Mouse (Mus musculus) forebrain, embryonic 10.5 days (tissue): ENCODE measurements around the gene Batf. TPM values are rescaled to one million over a fixed set of nuclear protein-coding genes. Genes with fewer than 3 reads are reported as not detected.

Experiments
- DNase-seq: peaks from one replicate; pipeline ENCODE4 v3.0.0-alpha.2; 2017; ENCODE audit warnings: low spot score; ENCODE audit errors: extremely low spot score
- H3K27ac ChIP-seq: fragments of 300-500 bp; sonication (generic); 2 replicates; pipeline ENCODE4 v1.5.1; 2016; ENCODE audit warnings: mild to moderate bottlenecking
- H3K27me3 ChIP-seq: fragments of 300-500 bp; sonication (generic); 2 replicates; pipeline ENCODE4 v1.6.1; 2016; ENCODE audit warnings: mild to moderate bottlenecking; ENCODE audit not compliant: poor library complexity, severe bottlenecking
- H3K36me3 ChIP-seq: fragments of 300-500 bp; sonication (generic); replicated peaks from 2 replicates; pipeline ENCODE4 v1.6.1; 2016; ENCODE audit warnings: mild to moderate bottlenecking, moderate library complexity
- H3K4me1 ChIP-seq: fragments of 300-500 bp; sonication (generic); 2 replicates; pipeline ENCODE4 v1.6.1; 2016
- H3K4me3 ChIP-seq: fragments of 300-500 bp; sonication (generic); 2 replicates; pipeline ENCODE4 v1.5.1; 2016; ENCODE audit warnings: mild to moderate bottlenecking, moderate library complexity
- H3K9me3 ChIP-seq: fragments of 300-500 bp; sonication (generic); 2 replicates; pipeline ENCODE4 v1.6.1; 2016; ENCODE audit warnings: mild to moderate bottlenecking, moderate library complexity
- WGBS: fragments of 180-500 bp; shearing (Covaris S2); methylation state at CpG from one replicate; pipeline ENCODE4 v1.1.7; 2016; 5-methylcytosine and 5-hydroxymethylcytosine counted together
- polyA plus RNA-seq: library from polyadenylated mRNA; unstranded; fragments of >200 nt; fragmentation: Nextera tagmentation; extraction: Ambion mirVana; gene quantifications from 2 replicates; pipeline ENCODE4 v1.2.1, GENCODE M21; 2016

Batf gene
- polyA plus RNA-seq, 1 experiment from 2014 or later, result 1.5 TPM

DNA sequence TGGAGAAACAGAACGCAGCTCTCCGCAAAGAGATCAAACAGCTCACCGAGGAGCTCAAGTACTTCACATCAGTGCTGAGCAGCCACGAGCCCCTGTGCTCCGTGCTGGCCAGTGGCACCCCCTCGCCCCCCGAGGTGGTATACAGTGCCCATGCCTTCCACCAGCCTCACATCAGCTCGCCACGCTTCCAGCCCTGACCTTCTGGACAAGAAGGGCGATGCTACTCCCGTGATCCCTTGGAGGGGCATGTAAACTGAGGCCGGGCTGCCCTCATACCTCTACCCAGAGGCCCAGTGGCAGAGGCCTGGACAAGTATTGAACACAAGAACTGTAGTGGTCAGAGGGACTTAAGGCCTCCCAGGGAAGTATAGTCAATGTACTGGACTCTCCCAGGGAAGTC, 22.1 kb downstream of the Batf start:
- peaks cover 35% of the 10 kb centered on the region for H3K27me3 ChIP-seq
- H3K36me3 ChIP-seq, result no peaks in the 10 kb centered on the region
- 89% methylated on average over 12 of the region's 12 CpGs for WGBS

GRCm38 (mm10) chr12:85710695-85711094, 24.2 kb downstream of the Batf start:
- Histone ChIP-seq H3K4me3 (no peak overlapping the region), H3K36me3 (no peaks in the 10 kb centered on the region), H3K27me3 (peaks cover 20% of the 10 kb centered on the region), H3K27ac (no peak overlapping the region), H3K4me1 (peaks cover 4% of the 10 kb centered on the region), H3K9me3 (no peaks in the 10 kb centered on the region)
- DNase-seq, result no peak
- 88% methylated on average over 7 of the region's 7 CpGs for WGBS

More for the DNA sequence above, 22.1 kb downstream of the Batf start:
- DNase-seq, result no peak
- Histone ChIP-seq H3K9me3 (no peaks in the 10 kb centered on the region), H3K4me3 (no peak overlapping the region), H3K4me1 (peaks cover 17% of the 10 kb centered on the region), H3K27ac (no peak overlapping the region)

GRCm38 (mm10) chr12:85712587-85712986, 26.1 kb downstream of the Batf start:
- DNase-seq, result no peak
- Histone ChIP-seq H3K27ac (no peak overlapping the region), H3K4me3 (no peak overlapping the region), H3K36me3 (no peaks in the 10 kb centered on the region), H3K9me3 (no peaks in the 10 kb centered on the region; the same call in 1 of the 2 replicates), H3K27me3 (peaks cover 1% of the 10 kb centered on the region), H3K4me1 (no peaks in the 10 kb centered on the region)
- WGBS, result 89% methylated on average over 2 of the region's 2 CpGs

GRCm38 (mm10) chr12:85714126-85714525, 27.7 kb downstream of the Batf start:
- WGBS, result 91% methylated on average over 5 of the region's 5 CpGs
- no peak overlapping the region for H3K4me3 ChIP-seq
- H3K27me3 ChIP-seq, result no peaks in the 10 kb centered on the region
- H3K27ac ChIP-seq, result no peak overlapping the region
- H3K36me3 ChIP-seq, result no peaks in the 10 kb centered on the region
- no peaks in the 10 kb centered on the region; the same call in 1 of the 2 replicates for H3K9me3 ChIP-seq
- DNase-seq, result no peak
- no peaks in the 10 kb centered on the region for H3K4me1 ChIP-seq

DNA sequence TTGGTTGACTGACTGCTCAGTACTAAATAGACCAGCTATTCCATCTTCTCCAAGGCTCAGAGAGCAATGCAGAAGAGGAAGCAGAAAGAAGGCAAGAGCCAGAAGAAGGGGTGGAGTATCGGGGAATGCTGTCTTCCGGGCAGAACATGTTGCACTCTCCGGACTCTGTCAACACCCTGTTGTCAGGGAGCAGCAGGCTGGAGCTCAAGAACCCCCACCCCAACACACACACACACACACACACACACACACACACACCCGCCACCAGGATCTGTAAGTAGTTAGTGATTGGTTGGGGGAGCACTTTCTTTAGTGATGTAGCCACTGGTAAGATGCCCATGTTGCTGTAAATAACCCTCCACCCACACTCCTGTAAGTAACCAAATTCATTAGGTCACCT, 38.8 kb downstream of the Batf start:
- Histone ChIP-seq H3K27me3 (no peaks in the 10 kb centered on the region), H3K36me3 (no peaks in the 10 kb centered on the region), H3K27ac (no peak overlapping the region), H3K4me1 (0 out of 2 replicates have a peak, but pooled peaks cover 5% of the 10 kb centered on the region), H3K9me3 (no peaks in the 10 kb centered on the region), H3K4me3 (no peak overlapping the region)
- 87% methylated on average over 4 of the region's 4 CpGs for WGBS
- no peak for DNase-seq

DNA sequence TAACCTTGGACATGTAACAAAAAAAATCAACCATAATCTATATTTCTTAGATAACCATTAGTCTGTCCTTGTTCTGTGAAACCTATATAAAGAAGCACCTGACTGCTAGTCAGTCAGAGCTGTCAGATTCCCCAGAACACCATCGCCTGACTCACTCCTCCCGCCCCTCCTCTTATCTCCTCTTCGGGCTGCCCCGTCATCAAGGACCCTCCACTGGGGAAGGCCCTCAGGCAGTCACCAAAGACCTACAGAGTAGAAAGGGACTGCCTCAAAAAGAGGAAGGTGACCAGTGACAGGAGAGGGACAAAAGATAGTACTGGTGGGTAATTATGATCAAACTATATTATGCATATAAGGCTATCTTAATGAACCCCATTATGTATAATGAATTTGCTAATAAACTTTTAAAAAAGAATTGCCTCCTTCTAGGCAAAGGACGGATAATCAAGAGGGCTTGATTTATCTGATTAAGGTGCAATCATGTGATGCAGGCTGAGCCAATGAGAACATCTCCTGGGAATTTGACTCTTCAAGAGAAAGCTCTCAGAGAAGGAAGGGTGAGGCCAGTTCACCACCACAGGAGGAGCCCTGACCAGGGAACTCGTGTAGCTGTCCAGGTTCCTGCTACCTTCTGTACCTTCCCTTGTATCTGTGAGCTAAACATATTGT, 40.4 kb downstream of the Batf start:
- no peaks in the 10 kb centered on the region for H3K27me3 ChIP-seq
- no peaks in the 10 kb centered on the region for H3K36me3 ChIP-seq
- H3K9me3 ChIP-seq, result no peaks in the 10 kb centered on the region
- WGBS, result 74% methylated on average over 6 of the region's 6 CpGs
- H3K4me1 ChIP-seq, result 0 out of 2 replicates have a peak, but pooled peaks cover 5% of the 10 kb centered on the region
- H3K27ac ChIP-seq, result no peak overlapping the region
- DNase-seq, result no peak
- no peak overlapping the region for H3K4me3 ChIP-seq

- no peak overlapping the region for H3K27ac ChIP-seq
- no peak for DNase-seq
- H3K27me3 ChIP-seq, result no peaks in the 10 kb centered on the region
- 85% methylated on average over 7 of the region's 7 CpGs for WGBS
- 0 out of 2 replicates have a peak, but pooled peaks cover 5% of the 10 kb centered on the region for H3K4me1 ChIP-seq
- H3K9me3 ChIP-seq, result no peaks in the 10 kb centered on the region
- no peak overlapping the region for H3K4me3 ChIP-seq
- H3K36me3 ChIP-seq, result no peaks in the 10 kb centered on the region
Observed at GRCm38 (mm10) chr12:85728181-85728580, 41.7 kb downstream of the Batf start.

DNA sequence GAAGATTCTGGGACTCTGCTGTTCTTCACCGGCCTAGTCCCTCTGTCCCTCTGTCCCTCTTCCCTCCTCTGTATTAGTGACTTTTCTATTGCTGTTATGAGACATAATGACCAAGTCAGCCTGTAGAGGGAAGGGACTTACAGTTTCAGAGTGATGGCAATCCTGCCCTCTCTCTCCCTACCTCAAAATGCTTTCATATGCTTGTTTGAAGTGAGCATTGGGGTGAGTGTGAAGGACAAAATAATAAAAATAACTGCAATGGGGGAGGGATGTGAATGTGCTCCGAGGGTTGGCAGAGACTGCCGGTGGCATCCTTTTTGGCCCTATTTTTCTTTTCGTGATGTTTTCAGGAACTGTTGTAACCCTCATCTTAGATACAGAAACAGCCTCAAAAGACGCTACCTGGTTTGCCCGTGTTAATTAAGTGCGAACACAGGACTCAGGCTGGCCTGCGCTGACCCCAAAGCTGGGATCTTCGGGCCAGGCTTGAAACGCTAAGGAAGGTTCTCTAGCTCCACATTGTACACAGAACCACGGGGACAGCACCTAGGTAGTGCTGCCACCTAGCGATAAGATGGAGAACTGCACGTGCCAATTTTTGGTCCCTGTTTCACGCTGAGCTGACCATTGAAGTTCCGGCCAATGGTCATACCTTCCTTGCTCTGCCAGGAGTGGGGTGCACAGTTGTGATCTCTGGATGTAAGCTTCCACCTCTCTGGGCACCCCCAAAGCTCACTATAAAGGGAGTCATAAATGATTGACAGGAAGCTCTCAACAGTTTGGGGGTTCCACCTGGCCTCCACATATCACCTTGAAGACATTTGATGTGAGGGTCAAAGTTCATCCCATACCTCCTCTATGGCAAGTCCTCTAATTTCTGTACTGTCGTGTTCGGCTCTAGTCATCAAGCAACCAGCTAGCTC, 42.8 kb downstream of the Batf start:
- Histone ChIP-seq H3K4me1 (0 out of 2 replicates have a peak, but pooled peaks cover 5% of the 10 kb centered on the region), H3K36me3 (no peaks in the 10 kb centered on the region), H3K27me3 (no peaks in the 10 kb centered on the region), H3K4me3 (no peak overlapping the region), H3K27ac (no peak overlapping the region), H3K9me3 (no peaks in the 10 kb centered on the region)
- WGBS, result 40% methylated on average over 17 of the region's 17 CpGs
- peak; percentile 58 for DNase-seq

- Histone ChIP-seq H3K27ac (no peak overlapping the region), H3K4me3 (no peak overlapping the region), H3K9me3 (no peaks in the 10 kb centered on the region), H3K4me1 (0 out of 2 replicates have a peak, but pooled peaks cover 5% of the 10 kb centered on the region), H3K36me3 (no peaks in the 10 kb centered on the region), H3K27me3 (no peaks in the 10 kb centered on the region)
- WGBS, result 80% methylated on average over 6 of the region's 6 CpGs
- no peak for DNase-seq
Observed at GRCm38 (mm10) chr12:85729945-85730290, 43.4 kb downstream of the Batf start.

DNA sequence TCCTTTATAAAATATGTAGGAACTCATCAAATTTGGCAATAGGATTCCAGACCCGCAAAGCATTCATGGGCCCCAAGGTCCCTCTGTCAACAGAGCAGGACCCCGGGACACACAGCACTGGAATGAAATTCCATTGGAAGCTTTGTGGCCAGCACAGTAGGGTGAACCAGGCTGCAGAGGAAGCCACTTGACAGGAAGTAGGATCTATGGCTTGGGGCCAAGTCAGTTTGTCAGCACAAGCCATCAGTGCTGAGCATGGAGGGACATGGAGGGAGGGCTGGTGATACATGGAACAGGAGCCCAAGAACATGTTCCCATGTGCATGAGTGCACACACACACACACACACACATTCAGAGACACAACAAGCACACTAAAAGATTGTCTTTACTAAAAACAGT, 49.7 kb downstream of the Batf start:
- 83% methylated on average over 2 of the region's 2 CpGs for WGBS
- Histone ChIP-seq H3K36me3 (no peaks in the 10 kb centered on the region), H3K27me3 (no peaks in the 10 kb centered on the region), H3K4me1 (no peaks in the 10 kb centered on the region), H3K27ac (no peak overlapping the region), H3K4me3 (no peak overlapping the region), H3K9me3 (no peaks in the 10 kb centered on the region)
- DNase-seq, result no peak

- Histone ChIP-seq H3K4me3 (no peak overlapping the region), H3K36me3 (no peaks in the 10 kb centered on the region), H3K27me3 (no peaks in the 10 kb centered on the region), H3K27ac (no peak overlapping the region), H3K4me1 (no peaks in the 10 kb centered on the region), H3K9me3 (no peaks in the 10 kb centered on the region)
- no peak for DNase-seq
- whole genome bisulfite sequencing, result 97% methylated on average over 3 of the region's 3 CpGs
Observed at GRCm38 (mm10) chr12:85736960-85737359, 50.5 kb downstream of the Batf start.

DNA sequence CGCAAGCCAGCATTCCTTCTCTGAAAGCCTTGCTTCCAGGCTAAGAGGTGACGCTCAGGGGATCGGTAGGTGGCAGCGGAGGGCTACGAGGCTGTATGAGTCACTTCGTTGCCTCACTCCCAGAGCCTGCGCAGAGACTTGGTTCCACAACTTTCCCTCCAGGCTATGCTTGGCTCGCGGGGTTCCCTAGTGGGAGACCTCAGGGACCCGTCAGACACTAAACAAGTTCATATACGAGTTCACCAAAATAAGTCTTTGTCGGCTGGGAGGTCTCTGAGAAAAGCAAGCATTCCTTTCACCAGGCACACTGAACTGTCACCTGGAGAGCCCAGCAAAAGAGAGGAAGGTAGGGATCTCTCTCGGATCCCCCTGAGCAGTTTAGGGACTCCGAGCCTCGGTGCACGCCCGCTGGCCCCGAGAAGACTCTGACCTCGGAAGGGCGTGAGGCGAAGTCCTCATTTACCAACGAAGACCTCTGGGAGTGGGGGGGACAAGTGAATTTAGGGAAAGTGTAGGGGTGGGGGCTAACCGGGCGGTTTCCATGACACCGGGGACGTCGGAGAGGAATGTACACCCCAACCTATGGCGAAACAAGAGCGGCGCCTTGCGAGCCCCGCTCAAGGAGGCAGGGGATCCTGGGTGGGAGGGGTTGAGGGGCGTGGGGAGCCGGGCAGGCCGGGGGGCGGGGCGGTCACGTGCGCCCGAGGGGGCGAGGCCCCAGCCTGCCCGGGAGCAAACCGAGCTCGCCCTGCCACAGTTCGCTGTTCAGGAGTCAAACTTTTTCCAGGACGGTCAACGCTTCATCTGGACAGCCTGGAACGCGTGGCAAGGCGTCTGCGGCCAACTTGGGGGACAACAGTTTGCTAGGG, 59.6 kb downstream of the Batf start, which contains the start of gene Flvcr2:
Flvcr2 (plus strand) TSS at position 713 of the 869 bp plus-strand sequence.
- H3K4me3 ChIP-seq, result peak within 1 kb of the TSS; percentile 59
- peak; percentile 72 for DNase-seq
- H3K27ac ChIP-seq, result peak within 1 kb of the TSS; percentile 51
- H3K36me3 ChIP-seq, result no peaks in the 10 kb centered on the region
- peaks cover 17% of the 10 kb centered on the region for H3K4me1 ChIP-seq
- H3K27me3 ChIP-seq, result peaks cover 31% of the 10 kb centered on the region
- WGBS, result under 1% methylated on average over 51 of the region's 51 CpGs
- H3K9me3 ChIP-seq, result no peaks in the 10 kb centered on the region
